In genomic region chr4:105282681-105283462, GRCm38 (mm10) we compare ENCODE assay signal across 12 mouse cellular contexts.
DNase-seq lines count a peak whose midpoint lies in the region; ATAC-seq and TF ChIP-seq lines count a peak whose summit lies in the region.
"Had no signal": no experiment of that assay in that cellular context is flagged by ENCODE, and none has a peak within 500 bp of the region (broad histone marks: within the 10 kb centered on the region; RNA-seq: fewer than 3 reads in every experiment).

No protein-coding gene starts in this region.

- no peak for ATAC-seq in hindbrain, embryonic 12.5 days (ENCODE audit: low FRiP score)
- ATAC-seq in hindbrain, postnatal 0 days, result no peak
- ATAC-seq in liver, embryonic 13.5 days (ENCODE audit: low read depth), result peak; percentile 57

- no peaks in the 10 kb centered on the region for H3K36me3 ChIP-seq in hindbrain, embryonic 12.5 days
- no peaks in the 10 kb centered on the region for H3K36me3 ChIP-seq in hindbrain, postnatal 0 days (ENCODE audit: insufficient read depth, low read length)
- H3K36me3 ChIP-seq in CH12.LX (replicated peaks in 1 of 2; ENCODE audit: control insufficient read depth in 1 of 2, insufficient read depth in 1 of 2, low read length in 1 of 2), result no peaks in the 10 kb centered on the region
- H3K36me3 ChIP-seq in liver, embryonic 13.5 days, result no peaks in the 10 kb centered on the region
- H3K36me3 ChIP-seq: embryonic facial prominence, embryonic 12.5 days; limb, embryonic 13.5 days had no signal

- WGBS in hindbrain, embryonic 12.5 days, result 13% methylated on average over 6 of the region's 6 CpGs
- 29% methylated on average over 6 of the region's 6 CpGs for WGBS in hindbrain, postnatal 0 days
- 30% methylated on average over 6 of the region's 6 CpGs for WGBS in liver, embryonic 13.5 days (ENCODE audit: insufficient replicate concordance)

- no peak for DNase-seq in hindbrain, postnatal 0 days (ENCODE audit: low spot score)
- DNase-seq in CH12.LX (ENCODE audit: extremely low read depth) (peak; percentile 43), adipocyte (ENCODE audit: low spot score) (no peak)
- peak; percentile 41 for DNase-seq in brain, embryonic 14.5 days (ENCODE audit: low read depth)
- DNase-seq in liver, embryonic 13.5 days, result peak; percentile 3
- no peak for DNase-seq in right cerebral cortex, postnatal 4 days
- no peak for DNase-seq in natural killer cell, adult 2 months (ENCODE audit: low spot score in 2 of 2)
- DNase-seq: cerebellum, adult 2 months; kidney, postnatal 25 days had no signal

- H3K27ac ChIP-seq in hindbrain, embryonic 12.5 days, result peak overlapping the region; percentile 35; the same call in 1 of the 2 replicates
- H3K27ac ChIP-seq in hindbrain, postnatal 0 days, result no peak overlapping the region
- no peak overlapping the region for H3K27ac ChIP-seq in CH12.LX (ENCODE audit: insufficient read depth, low read depth)
- H3K27ac ChIP-seq in liver, embryonic 13.5 days, result no peak overlapping the region
- H3K27ac ChIP-seq: embryonic facial prominence, embryonic 12.5 days; limb, embryonic 13.5 days had no signal

- no peak for TF ChIP-seq CTCF in hindbrain, postnatal 0 days (IDR thresholded peaks at IDR 0.05; ENCODE audit: low read depth)
- TF ChIP-seq CTCF in CH12.LX (conservative IDR thresholded peaks at IDR 0.05 in 1 of 2, IDR thresholded peaks at IDR 0.05 in 1 of 2; ENCODE audit: low read depth in 2 of 2, low read length in 2 of 2), result no peak
- TF ChIP-seq CTCF in brain, embryonic 14.5 days (IDR thresholded peaks at IDR 0.05; ENCODE audit: borderline replicate concordance, extremely low read depth, insufficient read depth, insufficient read length), result no peak

- no peaks in the 10 kb centered on the region for H3K79me2 ChIP-seq in CH12.LX (replicated peaks; ENCODE audit: control insufficient read depth, extremely low read depth, insufficient read depth, poor library complexity, severe bottlenecking)

- no peak for TF ChIP-seq RAD21 in CH12.LX (IDR thresholded peaks at IDR 0.05; ENCODE audit: low read depth, low read length)

- peak; percentile 38; the same call in 1 of the 2 replicates for TF ChIP-seq EP300 in CH12.LX (IDR thresholded peaks at IDR 0.05; ENCODE audit: low read length)

- no peak for TF ChIP-seq POLR2A in CH12.LX (IDR thresholded peaks at IDR 0.05; ENCODE audit: low read depth, low read length)
- no peak for TF ChIP-seq POLR2A in brain, embryonic 14.5 days (IDR thresholded peaks at IDR 0.05; ENCODE audit: borderline replicate concordance, extremely low read depth, insufficient read depth, insufficient read length, poor library complexity, severe bottlenecking)

- in situ Hi-C loops in CH12.LX (cut with MboI; ENCODE audit: low pct_ligation_motif_present, low pct_unique_long_range_greater_than_20kb, low sequenced_read_pairs), result no loop called here

- no peak overlapping the region for H3K4me2 ChIP-seq in hindbrain, embryonic 12.5 days (replicated peaks)
- no peak overlapping the region for H3K4me2 ChIP-seq in hindbrain, postnatal 0 days (ENCODE audit: low read depth, low read length)
- H3K4me2 ChIP-seq in CH12.LX (ENCODE audit: insufficient read depth, low read depth, poor library complexity, severe bottlenecking), result no peak overlapping the region
- no peak overlapping the region for H3K4me2 ChIP-seq in liver, embryonic 13.5 days
- H3K4me2 ChIP-seq: embryonic facial prominence, embryonic 12.5 days; limb, embryonic 13.5 days had no signal

- no peaks in the 10 kb centered on the region for H3K27me3 ChIP-seq in hindbrain, embryonic 12.5 days
- H3K27me3 ChIP-seq in hindbrain, postnatal 0 days (ENCODE audit: insufficient read depth, low read length), result no peaks in the 10 kb centered on the region
- H3K27me3 ChIP-seq in CH12.LX (replicated peaks), result no peaks in the 10 kb centered on the region
- H3K27me3 ChIP-seq in liver, embryonic 13.5 days, result no peaks in the 10 kb centered on the region
- H3K27me3 ChIP-seq: embryonic facial prominence, embryonic 12.5 days; limb, embryonic 13.5 days had no signal

- H3K4me3 ChIP-seq in hindbrain, embryonic 12.5 days, result no peak overlapping the region
- no peak overlapping the region for H3K4me3 ChIP-seq in hindbrain, postnatal 0 days (ENCODE audit: low read length)
- H3K4me3 ChIP-seq in CH12.LX (replicated peaks in 1 of 3; ENCODE audit: low read depth in 2 of 3, low read length in 2 of 3, poor library complexity in 1 of 3), result no peak overlapping the region
- no peak overlapping the region for H3K4me3 ChIP-seq in liver, embryonic 13.5 days (replicated peaks)
- H3K4me3 ChIP-seq: embryonic facial prominence, embryonic 12.5 days; limb, embryonic 13.5 days had no signal

- dilution Hi-C loops in CH12.LX (cut with MboI; ENCODE audit: extremely low pct_ligation_motif_present, extremely low pct_unique_long_range_greater_than_20kb, low sequenced_read_pairs), result no loop called here

- H3K9ac ChIP-seq in hindbrain, embryonic 12.5 days, result no peak overlapping the region
- no peak overlapping the region for H3K9ac ChIP-seq in hindbrain, postnatal 0 days (replicated peaks; ENCODE audit: low read length)
- no peak overlapping the region for H3K9ac ChIP-seq in CH12.LX (ENCODE audit: insufficient read depth, low read depth)
- no peak overlapping the region for H3K9ac ChIP-seq in liver, embryonic 13.5 days
- H3K9ac ChIP-seq: embryonic facial prominence, embryonic 12.5 days; limb, embryonic 13.5 days had no signal

- H3K4me1 ChIP-seq in hindbrain, embryonic 12.5 days, result peaks cover 26% of the 10 kb centered on the region
- peaks cover 5% of the 10 kb centered on the region; the same call in 1 of the 2 replicates for H3K4me1 ChIP-seq in hindbrain, postnatal 0 days (ENCODE audit: insufficient read depth, low read length)
- H3K4me1 ChIP-seq in CH12.LX (ENCODE audit: control insufficient read depth in 1 of 2, insufficient read depth in 2 of 2), result peaks cover 43 to 75% of the 10 kb centered on the region in 2 experiments
- peaks cover 14% of the 10 kb centered on the region for H3K4me1 ChIP-seq in liver, embryonic 13.5 days (replicated peaks)

- no peaks in the 10 kb centered on the region for H3K9me3 ChIP-seq in hindbrain, embryonic 12.5 days (replicated peaks)
- H3K9me3 ChIP-seq in hindbrain, postnatal 0 days (ENCODE audit: low read length), result no peaks in the 10 kb centered on the region
- H3K9me3 ChIP-seq in CH12.LX (replicated peaks; ENCODE audit: low read length), result no peaks in the 10 kb centered on the region
- no peaks in the 10 kb centered on the region for H3K9me3 ChIP-seq in liver, embryonic 13.5 days (replicated peaks)
- H3K9me3 ChIP-seq: embryonic facial prominence, embryonic 12.5 days; limb, embryonic 13.5 days had no signal

TF ChIP-seq in CH12.LX, 34 proteins besides CTCF, POLR2A, EP300 and RAD21:
- TF ChIP-seq NRF1 (IDR thresholded peaks at IDR 0.05; ENCODE audit: low read depth, low read length) (0 out of 2 replicates have a peak, but pooled peaks have one; percentile 10), TCF12 (IDR thresholded peaks at IDR 0.05; ENCODE audit: low read depth, low read length) (peak; percentile 35; the same call in 1 of the 2 replicates), MEF2A (IDR thresholded peaks at IDR 0.05; ENCODE audit: borderline replicate concordance, low read depth, low read length) (0 out of 2 replicates have a peak, but pooled peaks have one; percentile 11), JUN (IDR thresholded peaks at IDR 0.05; ENCODE audit: insufficient read depth, low read depth, low read length) (no peak), ZNF384 (IDR thresholded peaks at IDR 0.05; ENCODE audit: low read depth, low read length) (no peak), SIN3A (IDR thresholded peaks at IDR 0.05; ENCODE audit: low read length) (0 out of 2 replicates have a peak, but pooled peaks have one; percentile 43), HCFC1 (IDR thresholded peaks at IDR 0.05; ENCODE audit: low read depth, low read length) (no peak), MYC (IDR thresholded peaks at IDR 0.05; ENCODE audit: low read depth, low read length) (0 out of 2 replicates have a peak, but pooled peaks have one; percentile 20), ETS1 (conservative IDR thresholded peaks at IDR 0.05; ENCODE audit: low read depth, low read length) (peak; percentile 17; the same call in 1 of the 2 replicates), GABPA (IDR thresholded peaks at IDR 0.05; ENCODE audit: insufficient replicate concordance, low read depth, low read length) (no peak), RCOR1 (conservative IDR thresholded peaks at IDR 0.05; ENCODE audit: low read depth, low read length) (no peak), CHD1 (IDR thresholded peaks at IDR 0.05; ENCODE audit: low read depth, low read length) (0 out of 2 replicates have a peak, but pooled peaks have one; percentile 42)

Comparison
In these comparisons a context has a peak if more than half of its experiments do, and no peak if none do; other contexts are left out.
1. DNase-seq: peak in CH12.LX (single experiment), brain, embryonic 14.5 days (single experiment) and liver, embryonic 13.5 days (single experiment); none in hindbrain, postnatal 0 days (single experiment), right cerebral cortex, postnatal 4 days (single experiment), adipocyte (single experiment) and natural killer cell, adult 2 months (0 of 2).